Mouse (Mus musculus) urinary bladder, adult 2 months (tissue): ENCODE results near the gene Fam90a1a. TPM values are rescaled to one million over a fixed set of nuclear protein-coding genes. Genes with fewer than 3 reads are reported as not detected.
"Not testable (repeated sequence)": the region's sequence is repeated elsewhere in the genome, so short reads cannot be mapped to it uniquely, and the experiment has no call there.

Experiments
- DNase-seq: peaks from one replicate; pipeline ENCODE4 v3.0.0; 2022; ENCODE audit warnings: low spot score
- polyA plus RNA-seq: library from polyadenylated mRNA; depleted of rRNA; stranded (reverse); fragments of >200 nt; gene quantifications from 2 replicates; pipeline ENCODE4 v1.2.3, GENCODE M21; 2012; rRNA removed

Gene Fam90a1a
- polyA plus RNA-seq = not detected in 2 replicates

GRCm38 (mm10) chr8:21958414-21958813 lies at the start of gene Fam90a1a:
TSS of gene Fam90a1a (plus strand) at chr8:21958714.
- no peak for DNase-seq

- DNase-seq = no peak
These were observed 46.6 kb upstream of the Fam90a1a start for GRCm38 (mm10) chr8:21911931-21912330.

GRCm38 (mm10) chr8:21912554-21912953 lies 46.0 kb upstream of the Fam90a1a start:
- no peak for DNase-seq

- no peak for DNase-seq
These were observed 42.9 kb upstream of the Fam90a1a start for GRCm38 (mm10) chr8:21915625-21916024.

DNA sequence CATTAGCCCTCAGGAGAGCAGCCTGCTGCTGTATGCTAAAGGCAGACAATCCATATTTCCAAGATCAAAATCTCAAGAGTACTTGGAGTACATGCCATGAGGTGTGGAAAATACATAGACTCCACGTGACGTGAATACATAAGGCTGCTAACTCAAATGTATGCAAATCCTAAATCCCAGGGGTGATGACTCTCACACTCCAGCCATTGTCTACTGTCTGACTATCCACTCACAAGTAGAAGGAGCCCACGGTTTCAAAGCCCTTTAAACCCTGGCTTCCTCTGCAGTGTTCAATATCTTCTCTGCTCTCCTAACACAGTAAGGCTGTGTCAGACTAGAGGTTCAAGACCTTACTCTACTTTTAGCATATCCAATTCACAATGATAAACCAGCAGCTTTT lies 27.8 kb upstream of the Fam90a1a start:
- DNase-seq = not testable (repeated sequence)

DNA sequence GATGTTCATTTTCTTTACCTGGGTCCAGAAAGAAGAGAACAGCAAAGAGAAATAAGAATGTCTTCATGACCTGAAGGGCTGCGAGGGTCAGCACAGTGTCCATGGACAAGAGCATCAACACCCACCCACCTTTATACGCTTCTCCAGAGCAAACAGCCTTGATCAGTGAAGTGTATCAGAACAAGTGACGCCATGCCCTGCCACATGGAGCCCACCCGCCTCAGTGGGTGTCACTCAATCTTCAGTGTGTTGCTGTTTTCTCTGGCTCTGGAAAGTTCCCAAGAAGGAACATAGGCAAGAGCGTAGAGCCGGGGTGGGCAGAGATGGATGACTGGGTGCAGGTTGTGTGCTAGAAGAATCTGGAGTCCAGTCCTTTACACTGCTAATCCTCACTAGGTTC lies 25.9 kb upstream of the Fam90a1a start, which contains the start of gene Defb15:
Gene Defb15, minus strand, starts transcription at position 101 of the 400 bp plus-strand sequence.
- DNase-seq = no peak

- DNase-seq = not testable (repeated sequence)
These were observed 20.5 kb upstream of the Fam90a1a start, which contains the start of gene Defb35 for GRCm38 (mm10) chr8:21938052-21938451. TSS of gene Defb35 (plus strand) at chr8:21938352.

GRCm38 (mm10) chr8:21946462-21946861 lies 12.1 kb upstream of the Fam90a1a start, which contains the start of gene Defb13:
TSS of gene Defb13 (plus strand) at chr8:21946762.
- DNase-seq = no peak

DNA sequence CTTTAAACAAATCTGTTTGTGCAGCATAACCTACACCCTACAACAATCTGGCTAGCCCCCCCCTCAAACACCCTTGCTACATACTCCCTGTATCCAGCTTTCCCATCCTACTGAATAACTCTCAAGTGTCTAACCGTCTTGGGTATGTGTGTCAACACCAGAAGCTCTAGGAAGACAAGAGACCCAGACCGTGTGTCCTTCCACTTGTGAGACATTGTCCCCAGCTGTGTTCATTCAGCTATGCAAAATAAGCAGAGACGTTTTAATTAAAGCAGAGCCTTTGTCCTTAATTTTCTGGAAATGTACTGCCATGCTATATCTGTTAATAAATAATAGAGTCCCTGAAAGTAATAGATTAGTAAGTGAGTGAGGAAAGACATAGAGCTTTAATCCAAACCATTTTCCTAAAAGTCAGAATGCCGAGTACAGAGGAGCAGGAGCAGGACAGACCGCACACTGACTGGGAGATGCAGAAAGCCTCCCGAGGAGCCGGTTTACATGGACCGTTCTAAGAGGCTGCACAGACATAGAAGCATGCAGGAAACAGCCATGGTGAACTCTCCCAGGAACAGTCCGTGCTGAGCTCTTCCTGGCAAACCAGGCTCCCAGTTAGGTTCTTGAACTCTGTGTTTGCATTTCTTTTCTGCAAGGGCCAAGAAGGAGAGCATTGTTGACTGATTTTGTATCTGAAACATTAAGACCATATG lies 11.1 kb upstream of the Fam90a1a start:
- no peak for DNase-seq

DNA sequence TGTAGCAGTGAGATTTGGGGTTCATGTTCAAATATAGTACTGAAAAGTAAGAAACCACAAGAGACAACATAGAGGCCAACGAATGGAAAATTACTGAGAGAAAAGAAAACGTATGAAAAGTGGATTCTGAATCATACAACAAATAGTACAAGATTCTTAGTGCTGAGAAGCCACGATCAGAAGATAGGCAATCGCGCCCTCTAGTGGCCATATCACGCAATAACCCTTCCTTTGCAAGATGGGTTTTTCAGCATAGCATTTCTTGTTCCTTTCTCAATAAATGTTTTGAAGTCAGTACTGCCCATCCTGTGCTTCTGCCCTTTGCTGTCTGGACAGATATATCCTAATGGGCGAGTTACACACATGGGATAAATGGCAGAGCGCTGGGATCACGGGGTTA lies 3.2 kb upstream of the Fam90a1a start:
- DNase-seq = no peak

DNA sequence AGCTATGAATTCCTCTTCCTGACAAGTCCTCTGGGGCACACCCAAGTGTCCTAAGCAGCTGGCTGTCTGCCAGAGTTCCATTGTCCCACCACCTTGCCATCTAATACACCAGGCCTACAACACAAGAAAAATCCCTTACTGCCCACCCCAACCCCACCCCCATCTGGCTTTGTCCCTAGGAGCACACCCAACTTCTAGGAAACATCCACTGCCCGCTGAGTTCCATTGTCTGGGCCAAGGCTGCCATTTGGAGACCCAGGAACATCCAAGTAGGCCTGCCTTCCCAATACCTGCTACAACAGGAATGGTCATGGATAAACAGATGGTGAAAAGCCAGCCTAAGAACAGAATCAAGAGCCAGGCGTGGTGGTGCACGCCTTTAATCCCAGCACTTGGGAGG lies 2.2 kb upstream of the Fam90a1a start:
- DNase-seq = no peak

DNA sequence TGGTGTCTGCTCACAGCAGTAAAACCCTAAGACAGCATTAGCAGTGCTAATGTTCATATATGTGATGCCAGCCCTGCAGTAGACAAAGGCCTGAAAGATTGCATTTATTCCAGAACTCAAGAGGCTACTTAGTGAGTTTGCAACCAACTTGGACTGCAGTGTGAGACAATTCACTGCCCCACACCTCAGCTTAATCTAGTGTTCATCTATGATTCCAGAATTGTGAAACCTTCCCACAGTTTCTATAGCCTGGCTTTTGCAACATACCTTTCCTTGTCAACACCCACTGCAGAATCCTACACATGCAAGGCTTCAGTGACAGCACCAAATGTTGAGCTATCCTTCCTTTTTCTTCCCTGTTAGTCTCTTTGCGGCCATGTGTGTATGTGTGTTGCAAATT lies 8.1 kb downstream of the Fam90a1a start:
- DNase-seq = no peak

GRCm38 (mm10) chr8:21969475-21969874 lies 11.0 kb downstream of the Fam90a1a start, which contains the start of gene Ccdc70:
TSS of gene Ccdc70 (plus strand) at chr8:21969775.
- no peak for DNase-seq

- DNase-seq = no peak
These were observed 19.7 kb downstream of the Fam90a1a start for GRCm38 (mm10) chr8:21978193-21978592.

GRCm38 (mm10) chr8:21981664-21982337 lies 23.3 kb downstream of the Fam90a1a start:
- DNase-seq = no peak

GRCm38 (mm10) chr8:21992184-21992583 lies 33.7 kb downstream of the Fam90a1a start:
- no peak for DNase-seq

- no peak for DNase-seq
These were observed 36.7 kb downstream of the Fam90a1a start for GRCm38 (mm10) chr8:21995181-21995580.

DNA sequence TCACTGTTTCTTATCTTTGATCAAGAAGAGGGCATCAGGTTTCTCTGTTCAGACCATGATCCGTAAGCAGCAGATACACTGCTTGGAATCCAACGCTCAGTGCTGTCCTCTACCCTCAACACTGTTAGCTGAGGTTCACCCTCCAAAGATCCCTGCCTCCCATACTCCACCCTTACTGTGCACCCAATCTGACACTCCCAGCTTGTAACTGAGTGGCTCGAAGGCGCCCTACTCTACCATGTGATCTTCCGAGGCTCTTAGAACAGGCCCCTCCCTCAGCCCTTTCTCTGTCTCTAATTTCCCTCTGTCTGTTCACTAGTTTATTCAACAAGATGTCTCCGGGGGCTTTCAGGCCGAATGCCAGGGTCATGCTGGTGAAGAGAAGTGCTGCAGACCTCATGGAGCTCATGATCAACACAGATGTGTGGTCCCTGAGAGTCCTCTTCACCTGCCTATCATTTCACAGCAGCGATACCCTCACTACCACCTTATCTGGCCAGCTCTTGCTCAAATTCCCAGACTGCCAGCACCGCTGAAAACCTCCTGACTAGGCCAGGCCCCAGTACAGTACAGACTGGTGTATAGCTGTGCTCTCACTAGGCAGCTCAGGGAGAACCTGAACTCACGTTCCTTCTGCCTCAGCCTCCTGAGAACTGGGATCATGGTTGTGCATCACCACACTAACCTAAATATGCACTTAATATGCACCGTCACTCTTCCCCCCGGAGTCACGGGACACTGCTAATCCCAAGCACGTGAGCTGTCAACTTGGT lies 46.4 kb downstream of the Fam90a1a start:
- no peak for DNase-seq

GRCm38 (mm10) chr8:22006423-22006822 lies 47.9 kb downstream of the Fam90a1a start:
- no peak for DNase-seq

GRCm38 (mm10) chr8:22009403-22009802 lies 50.9 kb downstream of the Fam90a1a start:
- DNase-seq = no peak

GRCm38 (mm10) chr8:22013034-22013707 lies 54.7 kb downstream of the Fam90a1a start:
- no peak for DNase-seq
